Mouse (Mus musculus) CH12.LX (cell line): ENCODE measurements at regions not wholly inside any gene's neighbourhood (a gene's known extent, or its start where the extent isn't known, plus 50 kb on each side); places are given as distances from the start of the nearest gene placed in this dataset.
"Not testable (repeated sequence)": the region's sequence is repeated elsewhere in the genome, so short reads cannot be mapped to it uniquely, and the experiment has no call there.

Source experiments
- DNase-seq: peaks from one replicate; pipeline ENCODE4 v3.0.0-alpha.2; 2013; ENCODE audit errors: extremely low read depth
- H3K27ac ChIP-seq: 2 replicates; pipeline ENCODE4 v1.5.1; 2012; ENCODE audit warnings: low read depth, mild to moderate bottlenecking, control low read depth, moderate library complexity; ENCODE audit not compliant: insufficient read depth
- H3K27me3 ChIP-seq: replicated peaks from 2 replicates; pipeline ENCODE3; 2012; ENCODE audit warnings: inconsistent platforms
- H3K36me3 ChIP-seq, 2 experiments: replicated peaks in 1 of 2; 2 replicates each; pipeline versions ENCODE3 to v1.6.1; 2012; ENCODE audit warnings: inconsistent platforms in 1 of 2, low read length in 1 of 2, mild to moderate bottlenecking in 1 of 2, mixed read lengths in 1 of 2, moderate library complexity in 1 of 2; ENCODE audit not compliant: control insufficient read depth in 1 of 2, insufficient read depth in 1 of 2
- H3K4me1 ChIP-seq, 2 experiments: 2 replicates each; pipeline ENCODE4 v1.6.1; 2012; ENCODE audit warnings: inconsistent platforms in 1 of 2, moderate library complexity in 1 of 2; ENCODE audit not compliant: insufficient read depth in 2 of 2, control insufficient read depth in 1 of 2
- H3K4me2 ChIP-seq: 2 replicates; pipeline ENCODE4 v1.6.1; 2012; ENCODE audit warnings: low read depth, mild to moderate bottlenecking, control low read depth; ENCODE audit not compliant: poor library complexity, insufficient read depth, severe bottlenecking
- H3K4me3 ChIP-seq, 3 experiments: fragments of 150-350 bp in 1 of 3; sonication (generic) in 1 of 3; replicated peaks in 1 of 3; 2 replicates each; pipeline versions ENCODE3 to v1.5.1; 2011 to 2012; ENCODE audit warnings: low read depth in 2 of 3, low read length in 2 of 3, mild to moderate bottlenecking in 2 of 3, moderate library complexity in 2 of 3, control low read depth in 1 of 3, improper control_type of control experiment in 1 of 3, inconsistent platforms in 1 of 3, mixed read lengths in 1 of 3; ENCODE audit not compliant: poor library complexity in 1 of 3
- H3K79me2 ChIP-seq: replicated peaks from 2 replicates; pipeline ENCODE4 v1.6.1; 2012; ENCODE audit warnings: mild to moderate bottlenecking, moderate library complexity; ENCODE audit not compliant: control insufficient read depth, poor library complexity, insufficient read depth, severe bottlenecking; ENCODE audit errors: extremely low read depth
- H3K9ac ChIP-seq: 2 replicates; pipeline ENCODE4 v1.6.1; 2012; ENCODE audit warnings: low read depth, mild to moderate bottlenecking, control low read depth, moderate library complexity; ENCODE audit not compliant: insufficient read depth
- H3K9me3 ChIP-seq: replicated peaks from 2 replicates; pipeline ENCODE3; 2012; ENCODE audit warnings: low read length, inconsistent platforms, mixed read lengths
- CTCF ChIP-seq, 2 experiments: IDR thresholded peaks in 1 of 2; conservative IDR thresholded peaks in 1 of 2; 2 replicates each; pipeline ENCODE4 v1.5.1; 2011 to 2012; ENCODE audit warnings: low read depth in 2 of 2, low read length in 2 of 2, improper control_type of control experiment in 1 of 2, inconsistent platforms in 1 of 2, mild to moderate bottlenecking in 1 of 2, moderate library complexity in 1 of 2
- E2F4 ChIP-seq: IDR thresholded peaks from 2 replicates; pipeline ENCODE4 v1.6.1; 2011; ENCODE audit warnings: low read depth, low read length, improper control_type of control experiment; ENCODE audit not compliant: insufficient replicate concordance
- JUN ChIP-seq: IDR thresholded peaks from 2 replicates; pipeline ENCODE4 v1.6.1; 2011; ENCODE audit warnings: low read depth, mild to moderate bottlenecking, low read length, improper control_type of control experiment, moderate library complexity; ENCODE audit not compliant: insufficient read depth
- MAFK ChIP-seq: IDR thresholded peaks from 2 replicates; pipeline ENCODE4 v1.6.1; 2011; ENCODE audit warnings: low read length, improper control_type of control experiment; ENCODE audit not compliant: insufficient replicate concordance
- MAX ChIP-seq: IDR thresholded peaks from 2 replicates; pipeline ENCODE4 v1.6.1; 2011; ENCODE audit warnings: low read length, improper control_type of control experiment
- MAZ ChIP-seq: IDR thresholded peaks from 2 replicates; pipeline ENCODE4 v1.6.1; 2012; ENCODE audit warnings: low read depth, mild to moderate bottlenecking, inconsistent platforms, low read length, improper control_type of control experiment, moderate library complexity
- MXI1 ChIP-seq: IDR thresholded peaks from 2 replicates; pipeline ENCODE4 v1.6.1; 2011; ENCODE audit warnings: mild to moderate bottlenecking, low read depth, low read length, improper control_type of control experiment
- MYC ChIP-seq: IDR thresholded peaks from 2 replicates; pipeline ENCODE4 v1.6.1; 2011; ENCODE audit warnings: low read depth, mild to moderate bottlenecking, improper control_type of control experiment, low read length
- NRF1 ChIP-seq: IDR thresholded peaks from 2 replicates; pipeline ENCODE4 v1.6.1; 2014; ENCODE audit warnings: low read depth, mild to moderate bottlenecking, inconsistent platforms, low read length, improper control_type of control experiment, moderate library complexity
- RAD21 ChIP-seq: IDR thresholded peaks from 2 replicates; pipeline ENCODE4 v1.6.1; 2011; ENCODE audit warnings: low read depth, mild to moderate bottlenecking, low read length, improper control_type of control experiment, moderate library complexity
- RCOR1 ChIP-seq: conservative IDR thresholded peaks from 2 replicates; pipeline ENCODE4 v1.6.1; 2012; ENCODE audit warnings: low read depth, mild to moderate bottlenecking, inconsistent platforms, low read length, improper control_type of control experiment
- TBP ChIP-seq: conservative IDR thresholded peaks from 2 replicates; pipeline ENCODE4 v1.6.1; 2011; ENCODE audit warnings: low read depth, low read length, improper control_type of control experiment
- ZKSCAN1 ChIP-seq: IDR thresholded peaks from 2 replicates; pipeline ENCODE4 v1.6.1; 2012; ENCODE audit warnings: low read depth, inconsistent platforms, low read length, improper control_type of control experiment, borderline replicate concordance
- ZNF384 ChIP-seq: IDR thresholded peaks from 2 replicates; pipeline ENCODE4 v1.6.1; 2012; ENCODE audit warnings: low read depth, low read length, improper control_type of control experiment, inconsistent platforms
- dilution Hi-C: fragments of 300-500 bp; cut with MboI; formaldehyde crosslinking; loops from 2 replicates; pipeline ENCODE4 v1.14.3; 2020; ENCODE audit warnings: low sequenced_read_pairs; ENCODE audit not compliant: extremely low pct_unique_long_range_greater_than_20kb, extremely low pct_ligation_motif_present
- in situ Hi-C: fragments of 300-500 bp; cut with MboI; formaldehyde crosslinking; loops from 3 replicates; pipeline ENCODE4 v1.14.3; 2019; ENCODE audit warnings: low sequenced_read_pairs, low pct_ligation_motif_present, low pct_unique_long_range_greater_than_20kb, mixed read lengths

- Histone ChIP-seq H3K4me2 (no peak overlapping the region), H3K36me3 (no peaks in the 10 kb centered on the region), H3K27me3 (peaks cover 1% of the 10 kb centered on the region), H3K79me2 (no peaks in the 10 kb centered on the region), H3K4me3 (no peak overlapping the region), H3K9ac (no peak overlapping the region), H3K9me3 (no peaks in the 10 kb centered on the region), H3K27ac (no peak overlapping the region), H3K4me1 (no peaks in the 10 kb centered on the region)
- DNase-seq: no peak
- in situ Hi-C loops (no loop called here), dilution Hi-C loops (no loop called here)
- no peak for TF ChIP-seq NRF1
These were observed 364.0 kb downstream of the Adam6a start for GRCm38 (mm10) chr12:113907751-113908150.

DNA sequence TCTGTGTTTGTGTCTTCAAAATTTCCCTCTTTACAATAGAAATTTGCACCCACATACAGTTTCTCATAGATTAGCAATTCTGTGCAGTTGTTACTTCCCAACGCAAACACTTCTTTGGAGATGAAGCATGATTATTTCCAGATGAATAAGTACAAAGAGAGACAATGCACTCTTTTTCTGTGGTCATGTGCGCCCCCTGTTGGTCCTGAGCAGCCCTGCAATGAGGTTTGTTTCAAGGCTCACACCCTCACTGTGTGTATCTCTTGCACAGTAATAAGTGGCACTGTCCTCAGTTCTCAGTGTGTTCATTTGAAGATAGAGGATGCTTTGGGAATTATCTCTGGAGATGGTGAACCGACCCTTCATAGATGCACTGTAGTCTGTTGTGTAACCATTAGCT is 368.1 kb downstream of the Adam6a start:
- Histone ChIP-seq H3K27ac (no peak overlapping the region), H3K36me3 (no peaks in the 10 kb centered on the region), H3K4me3 (no peak overlapping the region), H3K9me3 (no peaks in the 10 kb centered on the region), H3K9ac (no peak overlapping the region), H3K27me3 (no peaks in the 10 kb centered on the region), H3K79me2 (no peaks in the 10 kb centered on the region), H3K4me1 (no peaks in the 10 kb centered on the region), H3K4me2 (no peak overlapping the region)
- in situ Hi-C loops: no loop called here
- no peak for TF ChIP-seq TBP
- peak; percentile 17 for TF ChIP-seq RAD21
- peak; percentile 42 to 54; a peak in 3 of 4 replicates for TF ChIP-seq CTCF (conservative IDR thresholded peaks at IDR 0.05 in 1 of 2, IDR thresholded peaks at IDR 0.05 in 1 of 2; ENCODE audit: low read depth in 2 of 2, low read length in 2 of 2)
- TF ChIP-seq JUN: no peak
- peak; percentile 11 for DNase-seq
- dilution Hi-C loops: no loop called here

- no peak for DNase-seq
- Histone ChIP-seq H3K79me2 (no peaks in the 10 kb centered on the region), H3K36me3 (no peaks in the 10 kb centered on the region), H3K4me1 (no peaks in the 10 kb centered on the region), H3K4me2 (no peak overlapping the region), H3K9ac (no peak overlapping the region), H3K9me3 (no peaks in the 10 kb centered on the region), H3K27me3 (no peaks in the 10 kb centered on the region), H3K4me3 (no peak overlapping the region), H3K27ac (no peak overlapping the region)
- TF ChIP-seq MAFK: no peak
- TF ChIP-seq MXI1: no peak
- TF ChIP-seq MAZ: no peak
- no peak for TF ChIP-seq ZNF384
- no peak for TF ChIP-seq ZKSCAN1
- no peak for TF ChIP-seq E2F4
- no peak for TF ChIP-seq RCOR1
- TF ChIP-seq MYC: no peak
- no peak for TF ChIP-seq MAX
- dilution Hi-C loops: no loop called here
- in situ Hi-C loops: no loop called here
These were observed 397.0 kb downstream of the Adam6a start for GRCm38 (mm10) chr12:113940721-113941120.

DNA sequence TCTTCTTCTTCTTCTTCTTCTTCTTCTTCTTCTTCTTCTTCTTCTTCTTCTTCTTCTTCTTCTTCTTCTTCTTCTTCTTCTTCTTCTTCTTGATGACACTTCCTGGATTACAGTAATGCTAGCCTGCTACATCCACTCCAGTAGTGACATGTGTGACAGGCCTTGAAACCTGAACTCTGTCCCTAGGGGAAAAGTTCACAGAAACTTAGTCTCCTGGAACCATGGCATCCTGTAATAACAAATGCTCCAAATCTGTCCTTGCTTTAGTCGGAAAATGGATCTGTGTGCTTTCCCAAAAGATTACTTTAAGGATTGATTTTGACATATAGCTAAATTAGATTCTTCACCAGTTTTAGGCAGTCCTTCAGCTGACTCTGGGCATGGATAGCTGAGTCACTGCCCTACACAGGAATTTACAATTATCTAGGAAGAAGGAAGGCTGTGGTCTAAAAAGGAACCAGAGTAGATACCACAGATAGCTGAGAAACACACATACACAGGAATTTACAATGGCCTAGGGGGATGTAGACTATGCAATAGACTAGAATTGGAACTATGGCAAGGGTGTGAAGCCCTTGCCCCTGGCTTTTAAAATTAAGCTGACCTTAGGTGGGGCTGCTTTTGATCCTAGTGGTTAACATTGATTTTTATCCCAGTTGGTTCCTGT is 400.1 kb downstream of the Adam6a start:
- H3K4me2 ChIP-seq, dilution Hi-C loops, H3K9ac ChIP-seq: not testable (repeated sequence)

DNA sequence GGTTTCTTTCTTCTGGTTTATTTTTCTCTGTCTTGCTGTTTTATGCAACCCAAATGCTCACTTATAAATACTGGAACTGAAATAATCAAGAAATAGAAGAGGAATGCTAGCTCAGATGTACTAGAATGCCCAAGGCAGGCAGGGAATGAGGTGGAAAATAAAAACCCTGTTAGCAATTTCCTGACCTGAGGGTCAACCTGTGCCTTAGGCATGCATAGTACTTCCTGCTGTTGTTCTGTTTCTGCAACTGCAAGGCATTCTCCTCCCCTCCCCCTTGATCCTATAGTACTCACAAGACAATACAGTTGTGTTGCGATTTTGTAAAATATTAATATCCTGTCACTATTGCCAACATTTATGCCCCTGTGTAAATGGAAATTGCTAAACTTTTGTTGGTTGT is 402.1 kb downstream of the Adam6a start:
- H3K27me3 ChIP-seq, H3K4me3 ChIP-seq, H3K9ac ChIP-seq, H3K27ac ChIP-seq, dilution Hi-C loops, H3K4me1 ChIP-seq, DNase-seq, H3K4me2 ChIP-seq, H3K79me2 ChIP-seq, H3K36me3 ChIP-seq, in situ Hi-C loops, H3K9me3 ChIP-seq: not testable (repeated sequence)

More for the DNA sequence above, 400.1 kb downstream of the Adam6a start:
- H3K9me3 ChIP-seq, in situ Hi-C loops, H3K27ac ChIP-seq, DNase-seq, H3K27me3 ChIP-seq, H3K4me3 ChIP-seq, H3K79me2 ChIP-seq, H3K4me1 ChIP-seq, H3K36me3 ChIP-seq: not testable (repeated sequence)
